Mouse (Mus musculus): ENCODE measurements around the gene Cntnap5a. TPM values are rescaled to one million over a fixed set of nuclear protein-coding genes. Genes with fewer than 3 reads are reported as not detected.
"Not testable (repeated sequence)": the region's sequence is repeated elsewhere in the genome, so short reads cannot be mapped to it uniquely, and the experiment has no call there.

Gene Cntnap5a
- total RNA-seq, 2 experiments from 2014 or later = 12.7 to 15.2 TPM

DNA sequence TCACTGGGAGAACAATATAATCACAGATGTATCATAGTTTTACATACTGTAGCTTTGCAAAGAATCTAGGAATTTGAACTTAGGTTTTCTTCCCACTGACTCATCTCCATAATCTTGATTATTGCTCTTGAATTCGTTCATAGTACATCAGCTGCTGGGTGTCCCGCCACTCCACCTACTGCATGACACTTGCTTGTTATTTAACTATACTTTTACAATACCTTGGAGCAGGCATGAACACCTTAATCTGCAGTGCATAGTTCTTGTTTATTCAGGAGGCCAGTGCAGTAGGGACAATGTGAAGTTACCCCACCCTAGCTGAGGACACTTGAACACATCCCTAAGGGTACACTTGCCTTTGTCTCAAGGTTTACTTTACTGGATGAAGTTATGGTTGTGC is 352.3 kb downstream of the Cntnap5a start:
- DNase-seq (ENCODE audit: extremely low spot score in 1 of 2, low spot score in 1 of 2) = no peak

DNA sequence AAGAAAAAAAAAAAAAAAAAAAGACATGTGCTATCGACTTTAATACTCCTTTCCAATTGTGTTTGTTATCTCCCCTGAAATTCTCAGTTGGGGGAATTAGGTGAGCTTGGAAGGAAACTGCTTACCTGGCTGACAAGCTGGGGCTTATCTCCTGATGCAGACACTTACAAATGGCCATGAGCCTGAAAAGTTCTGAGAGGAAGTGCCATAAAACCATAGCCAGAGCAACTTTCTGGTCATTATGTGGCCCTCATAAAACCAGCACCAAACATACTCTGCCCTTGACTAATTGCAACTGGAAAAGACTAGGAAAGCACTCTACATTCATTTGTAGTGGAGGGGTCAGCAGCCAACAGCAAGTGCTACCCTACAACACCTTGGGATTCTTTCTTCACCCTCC is 359.5 kb downstream of the Cntnap5a start:
- no peak for DNase-seq (ENCODE audit: extremely low spot score in 1 of 2, low spot score in 1 of 2)

DNA sequence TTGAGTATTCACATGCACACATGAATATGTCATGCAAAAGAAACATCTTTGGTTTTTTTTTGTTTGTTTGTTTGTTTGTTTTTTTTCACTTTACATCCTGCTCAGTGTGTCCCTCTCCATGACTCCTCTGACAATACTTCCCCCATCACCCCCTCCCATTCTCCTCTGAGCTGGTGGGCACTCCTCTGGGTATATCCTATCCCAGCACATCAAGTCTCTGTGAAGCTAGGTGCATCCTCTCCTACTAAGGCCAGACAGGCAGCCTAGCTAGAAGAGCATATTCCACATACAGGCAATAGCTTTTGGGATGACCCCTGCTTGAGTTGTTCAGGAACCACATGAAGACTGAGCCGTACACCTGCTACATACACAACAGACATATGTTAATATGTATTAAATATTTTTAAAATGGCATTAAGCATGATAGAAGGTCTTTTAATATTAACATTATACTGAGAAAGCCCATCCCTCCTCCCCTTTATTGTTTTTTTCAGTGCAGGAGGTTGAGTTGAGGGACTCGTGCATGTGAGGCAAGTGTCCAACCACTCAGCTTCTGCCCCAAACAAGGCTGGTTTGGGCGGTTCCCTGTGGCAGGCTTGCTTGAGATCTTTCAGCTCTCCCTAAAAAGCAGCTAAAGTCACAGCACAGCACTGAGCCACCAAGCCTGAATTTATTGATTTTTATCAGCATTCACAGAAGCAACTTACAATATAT is 422.6 kb downstream of the Cntnap5a start:
- DNase-seq (ENCODE audit: extremely low spot score in 1 of 2, low spot score in 1 of 2) = no peak

GRCm38 (mm10) chr1:116107724-116108058 is 423.1 kb downstream of the Cntnap5a start:
- DNase-seq (ENCODE audit: extremely low spot score in 1 of 2, low spot score in 1 of 2) = no peak

DNA sequence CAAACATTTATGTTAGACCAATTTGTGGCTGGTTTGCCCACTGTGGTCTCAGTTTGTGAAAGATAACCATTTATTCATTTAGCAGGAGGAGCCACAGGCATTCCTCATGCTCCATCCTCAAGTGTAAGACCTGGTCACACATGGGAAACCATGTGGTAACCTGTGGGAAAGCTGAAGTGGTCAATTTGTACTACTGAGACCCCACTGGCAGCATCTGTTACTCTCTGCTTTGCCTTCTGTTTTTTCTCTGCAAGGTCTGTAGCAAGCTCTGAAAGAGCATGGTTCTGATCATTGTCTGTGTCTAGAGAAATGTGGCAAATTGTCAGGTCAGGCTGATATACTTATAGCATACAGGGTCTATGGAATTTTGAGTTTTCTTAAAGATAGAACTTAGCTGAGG is 423.8 kb downstream of the Cntnap5a start:
- no peak for DNase-seq (ENCODE audit: extremely low spot score in 1 of 2, low spot score in 1 of 2)

DNA sequence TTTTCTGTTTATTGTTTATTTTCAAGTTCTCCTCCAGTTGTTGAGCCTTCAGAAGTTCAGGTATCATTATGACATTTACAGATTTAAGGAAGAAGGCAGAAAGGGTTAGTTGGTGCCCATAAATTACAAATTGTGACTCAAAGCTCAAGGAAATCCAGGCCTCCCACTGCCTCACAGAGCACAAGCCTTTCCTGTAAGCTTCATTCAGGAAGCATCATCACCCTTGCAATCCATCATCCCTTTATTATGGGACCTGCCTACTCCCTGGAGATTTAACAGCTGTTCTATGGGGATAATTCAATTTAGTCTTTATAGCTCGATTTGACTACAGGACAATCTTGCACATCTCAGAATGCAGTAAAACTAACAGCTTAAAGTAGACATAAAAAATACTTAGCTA is 441.2 kb downstream of the Cntnap5a start:
- DNase-seq (ENCODE audit: extremely low spot score in 1 of 2, low spot score in 1 of 2) = no peak

- DNase-seq (ENCODE audit: extremely low spot score in 1 of 2, low spot score in 1 of 2) = no peak
Measured at GRCm38 (mm10) chr1:116127085-116127484, 442.5 kb downstream of the Cntnap5a start.

DNA sequence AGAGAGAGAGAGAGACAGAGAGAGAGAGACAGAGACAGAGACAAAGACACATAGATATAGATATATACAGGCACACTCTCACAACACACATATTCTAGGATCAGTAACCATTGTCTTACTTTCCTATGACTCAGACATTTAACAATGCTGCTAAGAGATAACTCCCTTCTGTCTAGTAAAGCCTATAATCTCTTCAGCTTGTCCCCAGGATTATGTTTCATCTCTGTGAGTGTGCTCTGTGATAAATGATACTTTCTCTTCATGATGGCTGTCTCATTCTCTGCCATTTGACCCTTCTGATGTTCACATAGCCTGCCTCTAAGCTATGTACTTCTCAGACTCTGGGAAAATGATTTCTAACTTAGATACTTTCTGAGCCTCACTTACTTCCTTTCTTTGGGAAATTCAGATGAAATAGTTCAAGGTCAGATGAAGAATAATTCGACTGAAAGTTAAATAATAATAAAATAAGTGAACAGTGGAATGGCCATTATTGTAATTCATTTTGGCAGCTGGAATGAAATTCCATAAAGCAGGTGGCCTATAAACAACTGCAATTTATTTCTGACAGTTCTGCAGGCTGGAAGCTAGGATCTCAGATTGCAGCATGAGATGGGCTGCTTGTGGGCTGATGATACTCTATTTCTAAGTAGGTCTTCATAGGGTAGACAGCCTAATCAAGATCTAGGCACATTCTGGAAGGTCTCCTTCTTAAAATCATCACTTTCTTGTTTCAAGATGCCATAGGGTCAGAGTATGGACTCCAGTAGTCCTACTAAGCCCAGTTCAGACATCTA is 444.1 kb downstream of the Cntnap5a start:
- no peak for DNase-seq (ENCODE audit: extremely low spot score in 1 of 2, low spot score in 1 of 2)

- no peak for DNase-seq (ENCODE audit: extremely low spot score in 1 of 2, low spot score in 1 of 2)
Measured at GRCm38 (mm10) chr1:116132471-116132870, 447.9 kb downstream of the Cntnap5a start.

GRCm38 (mm10) chr1:116149764-116150369 is 465.3 kb downstream of the Cntnap5a start:
- DNase-seq (ENCODE audit: extremely low spot score in 1 of 2, low spot score in 1 of 2) = no peak

DNA sequence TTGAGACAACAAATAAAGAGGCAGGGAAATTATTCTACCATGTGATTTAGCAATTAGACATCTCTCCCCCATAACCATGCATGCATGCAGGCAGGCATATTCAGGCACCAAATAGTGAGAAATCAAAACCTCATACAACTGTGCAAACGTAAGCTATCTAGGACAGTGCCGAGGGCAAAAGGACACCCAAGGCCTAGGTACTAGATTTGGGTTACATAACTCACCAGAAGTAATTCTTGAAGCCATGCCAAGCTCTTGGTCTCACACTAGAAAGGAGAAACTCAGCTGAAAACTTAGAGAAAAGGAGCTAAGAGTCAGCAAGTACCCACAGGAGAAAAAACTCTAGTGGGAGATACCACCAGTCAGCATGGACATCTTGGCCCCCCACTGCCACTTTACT is 499.9 kb downstream of the Cntnap5a start:
- DNase-seq (ENCODE audit: extremely low spot score in 1 of 2, low spot score in 1 of 2) = no peak

GRCm38 (mm10) chr1:116188142-116188541 is 503.6 kb downstream of the Cntnap5a start:
- DNase-seq (ENCODE audit: extremely low spot score in 1 of 2, low spot score in 1 of 2) = not testable (repeated sequence)

DNA sequence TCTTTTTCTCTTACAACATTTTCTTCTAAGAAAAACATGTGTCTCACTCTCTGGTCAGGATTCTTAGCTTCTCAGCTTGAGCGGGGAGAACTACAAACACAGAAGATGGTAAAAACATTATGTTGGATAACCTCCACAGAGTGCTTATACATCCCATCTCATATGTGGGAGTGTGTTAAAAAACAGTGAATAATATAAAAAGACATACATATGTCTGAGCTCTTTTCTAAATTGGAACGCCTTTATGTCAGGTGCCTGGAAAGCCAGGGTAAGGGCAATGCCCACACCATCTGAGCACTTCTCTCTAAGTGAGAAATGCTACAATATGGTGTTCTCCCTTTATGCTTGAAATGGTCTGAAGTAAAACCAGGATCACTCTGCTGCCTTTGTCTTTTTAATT is 507.7 kb downstream of the Cntnap5a start:
- no peak for DNase-seq (ENCODE audit: extremely low spot score in 1 of 2, low spot score in 1 of 2)

DNA sequence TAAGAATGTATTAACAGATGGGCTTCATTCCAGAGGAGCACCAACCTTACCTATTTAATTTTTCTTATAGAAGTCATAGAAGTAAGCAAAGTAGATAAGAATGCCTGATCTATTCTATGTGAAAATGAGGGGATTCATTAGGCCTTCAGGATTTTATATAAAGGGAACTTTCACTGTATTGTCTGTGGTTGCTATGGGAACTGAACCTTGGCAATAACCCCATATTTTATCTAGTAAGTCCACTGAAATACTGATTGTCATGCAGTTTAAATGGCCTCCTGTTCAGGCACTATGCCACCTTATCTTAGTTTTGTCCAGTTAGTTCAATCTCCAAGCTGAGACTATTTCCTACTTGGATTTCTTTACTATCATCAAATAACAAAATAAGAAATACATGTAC is 532.3 kb downstream of the Cntnap5a start:
- DNase-seq (ENCODE audit: extremely low spot score in 1 of 2, low spot score in 1 of 2) = no peak

DNA sequence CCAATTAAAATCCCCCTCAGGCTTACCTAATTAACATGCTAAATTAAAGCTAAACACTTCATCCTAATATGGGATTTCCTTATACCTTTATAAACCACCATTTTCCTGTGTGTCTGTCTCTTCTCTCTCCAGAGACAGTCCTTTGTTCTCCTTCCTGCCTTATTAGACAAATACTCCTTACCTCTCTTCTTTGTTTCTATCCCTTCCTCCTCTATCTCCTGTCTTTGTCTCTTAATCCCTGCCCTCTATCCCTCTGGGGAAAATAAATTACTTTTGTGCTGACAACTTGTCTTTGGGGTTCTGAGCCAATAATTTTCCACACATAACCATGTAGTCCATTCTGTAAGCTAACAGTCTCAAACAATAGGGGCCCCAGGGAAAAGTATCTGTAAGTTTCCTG is 556.0 kb downstream of the Cntnap5a start:
- no peak for DNase-seq (ENCODE audit: extremely low spot score in 1 of 2, low spot score in 1 of 2)

- no peak for DNase-seq (ENCODE audit: extremely low spot score in 1 of 2, low spot score in 1 of 2)
Measured at GRCm38 (mm10) chr1:116243856-116244255, 559.3 kb downstream of the Cntnap5a start.

- no peak for DNase-seq (ENCODE audit: extremely low spot score in 1 of 2, low spot score in 1 of 2)
Measured at GRCm38 (mm10) chr1:116281144-116281543, 596.6 kb downstream of the Cntnap5a start.

- no peak for DNase-seq (ENCODE audit: extremely low spot score in 1 of 2, low spot score in 1 of 2)
Measured at GRCm38 (mm10) chr1:116283968-116284367, 599.4 kb downstream of the Cntnap5a start.

GRCm38 (mm10) chr1:116306555-116306954 is 622.0 kb downstream of the Cntnap5a start:
- peak in 1 of 2 experiments; percentile 26 for DNase-seq (ENCODE audit: extremely low spot score in 1 of 2, low spot score in 1 of 2)

GRCm38 (mm10) chr1:116311512-116311911 is 627.0 kb downstream of the Cntnap5a start:
- DNase-seq (ENCODE audit: extremely low spot score in 1 of 2, low spot score in 1 of 2) = no peak

DNA sequence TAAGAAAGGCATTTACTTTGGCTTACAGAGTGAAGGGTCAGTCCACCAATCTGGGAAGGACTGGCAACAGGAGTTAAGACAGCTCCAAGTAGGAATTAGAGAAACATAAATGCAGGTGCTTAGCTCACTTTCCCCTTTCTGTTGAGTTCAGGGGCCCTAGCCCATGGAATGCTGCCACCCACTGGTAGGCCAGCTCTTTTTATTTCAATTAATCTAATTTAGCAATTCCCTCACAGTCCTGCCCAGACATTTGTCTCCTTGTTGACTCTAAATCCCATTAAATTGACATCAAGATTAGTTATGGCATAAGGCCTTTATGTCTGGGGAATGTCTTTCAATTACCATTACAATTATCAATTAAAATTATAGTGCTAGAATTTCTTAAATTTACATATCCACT is 628.7 kb downstream of the Cntnap5a start:
- DNase-seq (ENCODE audit: extremely low spot score in 1 of 2, low spot score in 1 of 2) = peak; percentile 25 to 48

DNA sequence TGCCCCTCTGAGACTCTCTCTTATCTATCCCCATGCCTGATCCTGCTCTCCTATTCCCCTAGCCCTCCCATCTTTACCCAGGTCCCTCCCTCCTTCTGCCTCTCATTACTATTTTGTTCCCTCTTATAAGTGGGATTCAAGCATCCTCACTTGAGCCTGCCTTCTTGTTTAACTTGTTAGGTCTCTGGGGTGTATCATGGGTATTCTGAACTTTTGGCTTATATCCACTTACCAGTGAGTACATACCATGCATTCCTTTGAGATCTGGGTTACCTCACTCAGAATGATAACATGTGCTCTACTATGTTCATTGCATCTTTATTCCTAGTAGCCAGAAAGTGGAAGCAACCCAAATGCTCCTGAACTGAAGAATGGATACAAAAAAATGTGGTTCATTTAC is 639.9 kb downstream of the Cntnap5a start:
- no peak for DNase-seq (ENCODE audit: extremely low spot score in 1 of 2, low spot score in 1 of 2)

Measured in layer of hippocampus, postnatal 25 days (tissue).